Mouse (Mus musculus) left cerebral cortex, postnatal 25 days (tissue): Measurements from ENCODE around the gene Mtus2. TPM values are rescaled to one million over a fixed set of nuclear protein-coding genes. Genes with fewer than 3 reads are reported as not detected.
"Not testable (repeated sequence)": the region's sequence is repeated elsewhere in the genome, so short reads cannot be mapped to it uniquely, and the experiment has no call there.

ENCODE experiments used
- DNase-seq, 2 experiments: peaks; one replicate each; pipeline ENCODE4 v3.0.0; 2022; ENCODE audit warnings: low spot score in 2 of 2, mixed read lengths in 1 of 2
- intact Hi-C: fragments of 180-260 bp; cut with DNase I; formaldehyde crosslinking; loops from one replicate; pipeline ENCODE4 v1.15.1; 2025
- total RNA-seq, 2 experiments: library from RNA; stranded (reverse); gene quantifications; 2 replicates each; pipeline ENCODE4 v1.2.3; 2021

Mtus2 gene
- total RNA-seq, 2 experiments from 2014 or later, result 35.0 to 39.0 TPM

- DNase-seq, result peak in 1 of 2 experiments; percentile 61
- intact Hi-C loops, result loop anchor here (5.0 kb wide), 1 partner anchor 197 kb away; the partner anchor contains the start of gene Mtus2
Observed at GRCm38 (mm10) chr5:148154727-148155126, 197.6 kb downstream of the Mtus2 start.

GRCm38 (mm10) chr5:148159328-148159727 is 202.2 kb downstream of the Mtus2 start:
- no peak for DNase-seq
- intact Hi-C loops, result no loop called here

- intact Hi-C loops, result loop anchor here (5.0 kb wide), 1 partner anchor 52 kb away; no protein-coding TSS in a partner anchor
- no peak for DNase-seq
Observed at GRCm38 (mm10) chr5:148160529-148161154, 203.5 kb downstream of the Mtus2 start.

- DNase-seq, result peak in 1 of 2 experiments; percentile 31
- intact Hi-C loops, result no loop called here
Observed at GRCm38 (mm10) chr5:148165111-148165510, 208.0 kb downstream of the Mtus2 start.

GRCm38 (mm10) chr5:148175091-148175490 is 218.0 kb downstream of the Mtus2 start:
- intact Hi-C loops, result no loop called here
- no peak for DNase-seq

- DNase-seq, result no peak
- intact Hi-C loops, result no loop called here
Observed at GRCm38 (mm10) chr5:148175742-148176426, 218.8 kb downstream of the Mtus2 start.

GRCm38 (mm10) chr5:148176539-148176938 is 219.4 kb downstream of the Mtus2 start:
- intact Hi-C loops, DNase-seq: not testable (repeated sequence)

- no peak for DNase-seq
- intact Hi-C loops, result no loop called here
Observed at GRCm38 (mm10) chr5:148179231-148179630, 222.1 kb downstream of the Mtus2 start.

GRCm38 (mm10) chr5:148180590-148181307 is 223.6 kb downstream of the Mtus2 start:
- DNase-seq, result no peak
- intact Hi-C loops, result loop anchor here (5.0 kb wide), 1 partner anchor 57 kb away; no protein-coding TSS in a partner anchor

GRCm38 (mm10) chr5:148181308-148181630 is 224.1 kb downstream of the Mtus2 start:
- DNase-seq, result no peak
- intact Hi-C loops, result loop anchor here (5.0 kb wide), 1 partner anchor 56 kb away; no protein-coding TSS in a partner anchor

- intact Hi-C loops, result loop anchor here (5.0 kb wide), 1 partner anchor 55 kb away; no protein-coding TSS in a partner anchor
- DNase-seq, result no peak
Observed at GRCm38 (mm10) chr5:148181901-148182300, 224.8 kb downstream of the Mtus2 start.

GRCm38 (mm10) chr5:148185898-148186297 is 228.8 kb downstream of the Mtus2 start:
- DNase-seq, result no peak
- intact Hi-C loops, result no loop called here

GRCm38 (mm10) chr5:148191416-148191815 is 234.3 kb downstream of the Mtus2 start:
- no peak for DNase-seq
- intact Hi-C loops, result no loop called here

- intact Hi-C loops, result loop anchor here (1.0 to 5.0 kb wide), 2 partner anchors 50 to 79 kb away; no protein-coding TSS in a partner anchor
- DNase-seq, result peak in 1 of 2 experiments; percentile 68
Observed at GRCm38 (mm10) chr5:148211831-148212230, 254.7 kb downstream of the Mtus2 start.

- intact Hi-C loops, result no loop called here
- no peak for DNase-seq
Observed at GRCm38 (mm10) chr5:148216786-148217185, 259.7 kb downstream of the Mtus2 start.

GRCm38 (mm10) chr5:148222898-148223297 is 265.8 kb downstream of the Mtus2 start:
- intact Hi-C loops, result no loop called here
- DNase-seq, result no peak

GRCm38 (mm10) chr5:148224004-148224403 is 266.9 kb downstream of the Mtus2 start:
- intact Hi-C loops, result no loop called here
- DNase-seq, result peak in 1 of 2 experiments; percentile 28

GRCm38 (mm10) chr5:148233714-148234113 is 276.6 kb downstream of the Mtus2 start:
- DNase-seq, result no peak
- intact Hi-C loops, result loop anchor here (10.0 kb wide), 1 partner anchor 359 kb away; no protein-coding TSS in a partner anchor

GRCm38 (mm10) chr5:148236616-148237015 is 279.5 kb downstream of the Mtus2 start:
- no peak for DNase-seq

GRCm38 (mm10) chr5:148239067-148239466 is 281.9 kb downstream of the Mtus2 start:
- intact Hi-C loops, result loop anchor here (1.0 to 10.0 kb wide), 3 partner anchors 57 to 364 kb away; partner anchors contain the start of gene Mtus2
- DNase-seq, result peak in 1 of 2 experiments; percentile 50

More at GRCm38 (mm10) chr5:148236616-148237015, 279.5 kb downstream of the Mtus2 start:
- intact Hi-C loops, result loop anchor here (5.0 to 10.0 kb wide), 2 partner anchors 54 to 362 kb away; no protein-coding TSS in a partner anchor
